Mouse (Mus musculus): ENCODE results near the gene Notch1. TPM values are rescaled to one million over a fixed set of nuclear protein-coding genes. Genes with fewer than 3 reads are reported as not detected.
A peak's percentile ranks its signal among the peaks of the same experiment; 100 is the strongest.

The Notch1 gene
- polyA plus RNA-seq, 2 experiments = 1.7 to 2.1 TPM

GRCm38 (mm10) chr2:26434791-26435572, 81.5 kb downstream of the Notch1 start:
- peak; percentile 71 for ATAC-seq (ENCODE audit: insufficient read depth)
- H3K9me3 ChIP-seq (ENCODE audit: control insufficient read depth, low read length) = no peaks in the 10 kb centered on the region
- no peak for TF ChIP-seq EP300 (IDR thresholded peaks at IDR 0.05; ENCODE audit: low read depth)
- no peak for TF ChIP-seq CTCF (IDR thresholded peaks at IDR 0.05; ENCODE audit: low read depth)
- H3K36me3 ChIP-seq (replicated peaks; ENCODE audit: control insufficient read depth, insufficient read depth, low read depth) = peaks cover 22% of the 10 kb centered on the region
- no peak overlapping the region for H3K27ac ChIP-seq
- DNase-seq (ENCODE audit: low read depth in 3 of 3, low spot score in 3 of 3) = peak in 1 of 3 experiments; percentile 16
- H3K27me3 ChIP-seq (ENCODE audit: control insufficient read depth, insufficient read depth, low read length) = no peaks in the 10 kb centered on the region
- no peak overlapping the region for H3K4me2 ChIP-seq (ENCODE audit: low read depth)
- no peak overlapping the region for H3K9ac ChIP-seq (replicated peaks)
- 0 out of 4 replicates have a peak, but pooled peaks cover 0 to 4% of the 10 kb centered on the region in 2 experiments for H3K4me1 ChIP-seq (replicated peaks; ENCODE audit: control insufficient read depth in 2 of 2, insufficient read depth in 2 of 2, low read length in 1 of 2)
- no peak overlapping the region for H3K4me3 ChIP-seq (ENCODE audit: insufficient read depth in 1 of 2, low read depth in 2 of 2, low read length in 2 of 2)
- 70% methylated on average over 7 of the region's 7 CpGs for WGBS (ENCODE audit: insufficient replicate concordance)

- H3K9ac ChIP-seq (replicated peaks) = no peak overlapping the region
- TF ChIP-seq CTCF (IDR thresholded peaks at IDR 0.05; ENCODE audit: low read depth) = no peak
- TF ChIP-seq EP300 (IDR thresholded peaks at IDR 0.05; ENCODE audit: low read depth) = no peak
- WGBS (ENCODE audit: insufficient replicate concordance) = 84% methylated on average over 5 of the region's 5 CpGs
- no peaks in the 10 kb centered on the region for H3K4me1 ChIP-seq (replicated peaks; ENCODE audit: control insufficient read depth in 2 of 2, insufficient read depth in 2 of 2, low read length in 1 of 2)
- no peaks in the 10 kb centered on the region for H3K27me3 ChIP-seq (ENCODE audit: control insufficient read depth, insufficient read depth, low read length)
- H3K9me3 ChIP-seq (ENCODE audit: control insufficient read depth, low read length) = no peaks in the 10 kb centered on the region
- no peak for ATAC-seq (ENCODE audit: insufficient read depth)
- no peak overlapping the region for H3K4me2 ChIP-seq (ENCODE audit: low read depth)
- H3K27ac ChIP-seq = no peak overlapping the region
- H3K4me3 ChIP-seq (ENCODE audit: insufficient read depth in 1 of 2, low read depth in 2 of 2, low read length in 2 of 2) = no peak overlapping the region
- DNase-seq (ENCODE audit: low read depth in 3 of 3, low spot score in 3 of 3) = no peak
- peaks cover 17% of the 10 kb centered on the region for H3K36me3 ChIP-seq (replicated peaks; ENCODE audit: control insufficient read depth, insufficient read depth, low read depth)
Observed at GRCm38 (mm10) chr2:26429851-26430250, 86.6 kb downstream of the Notch1 start.

GRCm38 (mm10) chr2:26424541-26424940, 91.9 kb downstream of the Notch1 start:
- Histone ChIP-seq H3K4me2 (ENCODE audit: low read depth) (no peak overlapping the region), H3K36me3 (replicated peaks; ENCODE audit: control insufficient read depth, insufficient read depth, low read depth) (peaks cover 28% of the 10 kb centered on the region), H3K9ac (replicated peaks) (no peak overlapping the region), H3K27me3 (ENCODE audit: control insufficient read depth, insufficient read depth, low read length) (no peaks in the 10 kb centered on the region), H3K4me1 (replicated peaks; ENCODE audit: control insufficient read depth in 2 of 2, insufficient read depth in 2 of 2, low read length in 1 of 2) (no peaks in the 10 kb centered on the region), H3K9me3 (ENCODE audit: control insufficient read depth, low read length) (no peaks in the 10 kb centered on the region), H3K27ac (no peak overlapping the region), H3K4me3 (ENCODE audit: insufficient read depth in 1 of 2, low read depth in 2 of 2, low read length in 2 of 2) (no peak overlapping the region)
- WGBS (ENCODE audit: insufficient replicate concordance) = 73% methylated on average over 2 of the region's 2 CpGs
- no peak for DNase-seq (ENCODE audit: low read depth in 3 of 3, low spot score in 3 of 3)
- ATAC-seq (ENCODE audit: insufficient read depth) = no peak
- TF ChIP-seq EP300 (IDR thresholded peaks at IDR 0.05; ENCODE audit: low read depth) (no peak), CTCF (IDR thresholded peaks at IDR 0.05; ENCODE audit: low read depth) (no peak)

GRCm38 (mm10) chr2:26423086-26423485, 93.4 kb downstream of the Notch1 start:
- ATAC-seq (ENCODE audit: insufficient read depth) (no peak), DNase-seq (ENCODE audit: low read depth in 3 of 3, low spot score in 3 of 3) (no peak)
- Histone ChIP-seq H3K9me3 (ENCODE audit: control insufficient read depth, low read length) (no peaks in the 10 kb centered on the region), H3K27ac (no peak overlapping the region), H3K36me3 (replicated peaks; ENCODE audit: control insufficient read depth, insufficient read depth, low read depth) (peaks cover 28% of the 10 kb centered on the region), H3K9ac (replicated peaks) (no peak overlapping the region), H3K4me2 (ENCODE audit: low read depth) (no peak overlapping the region), H3K27me3 (ENCODE audit: control insufficient read depth, insufficient read depth, low read length) (no peaks in the 10 kb centered on the region), H3K4me3 (ENCODE audit: insufficient read depth in 1 of 2, low read depth in 2 of 2, low read length in 2 of 2) (no peak overlapping the region), H3K4me1 (replicated peaks; ENCODE audit: control insufficient read depth in 2 of 2, insufficient read depth in 2 of 2, low read length in 1 of 2) (no peaks in the 10 kb centered on the region)
- no peak for TF ChIP-seq EP300 (IDR thresholded peaks at IDR 0.05; ENCODE audit: low read depth)
- no peak for TF ChIP-seq CTCF (IDR thresholded peaks at IDR 0.05; ENCODE audit: low read depth)
- 65% methylated on average over 1 of the region's 1 CpGs for WGBS (ENCODE audit: insufficient replicate concordance)

- Histone ChIP-seq H3K4me1 (replicated peaks; ENCODE audit: control insufficient read depth in 2 of 2, insufficient read depth in 2 of 2, low read length in 1 of 2) (peaks cover 2 to 3% of the 10 kb centered on the region in 2 experiments; a peak in 3 of 4 replicates), H3K27ac (no peak overlapping the region), H3K36me3 (replicated peaks; ENCODE audit: control insufficient read depth, insufficient read depth, low read depth) (peaks cover 28% of the 10 kb centered on the region), H3K9me3 (ENCODE audit: control insufficient read depth, low read length) (no peaks in the 10 kb centered on the region), H3K4me3 (ENCODE audit: insufficient read depth in 1 of 2, low read depth in 2 of 2, low read length in 2 of 2) (no peak overlapping the region), H3K4me2 (ENCODE audit: low read depth) (no peak overlapping the region), H3K27me3 (ENCODE audit: control insufficient read depth, insufficient read depth, low read length) (no peaks in the 10 kb centered on the region), H3K9ac (replicated peaks) (no peak overlapping the region)
- DNase-seq (ENCODE audit: low read depth in 3 of 3, low spot score in 3 of 3) (no peak), ATAC-seq (ENCODE audit: insufficient read depth) (no peak)
- WGBS (ENCODE audit: insufficient replicate concordance) = 80% methylated on average over 2 of the region's 2 CpGs
- TF ChIP-seq EP300 (IDR thresholded peaks at IDR 0.05; ENCODE audit: low read depth) (no peak), CTCF (IDR thresholded peaks at IDR 0.05; ENCODE audit: low read depth) (no peak)
Observed at GRCm38 (mm10) chr2:26421969-26422368, 94.5 kb downstream of the Notch1 start.

Data from liver, embryonic 14.5 days (tissue).